Mouse (Mus musculus) kidney, adult 8-10 months (tissue): ENCODE measurements around the gene Cyp2e1.

Experiments
- DNase-seq, 2 experiments: peaks; one replicate each; pipeline ENCODE4 v3.0.0; 2022

Cyp2e1 gene

DNA sequence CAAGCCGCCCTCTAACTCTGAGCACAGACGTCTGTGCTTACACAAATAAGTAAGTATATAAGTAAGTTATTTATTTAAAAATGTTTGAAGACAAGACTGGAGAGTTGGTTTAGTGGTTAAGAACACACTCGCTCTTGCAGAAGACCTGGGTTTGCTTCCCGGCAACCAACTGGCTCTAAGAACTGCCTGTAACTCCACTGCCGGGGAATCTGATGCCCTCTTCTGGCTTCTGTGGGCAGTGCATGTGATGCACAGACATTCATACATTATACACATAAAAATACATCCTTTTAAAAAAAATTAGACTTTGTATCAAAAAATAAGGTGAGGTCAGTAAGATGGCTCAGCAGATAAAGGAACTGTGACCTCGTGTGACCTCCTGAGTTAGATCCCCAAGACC lies 47.0 kb downstream of the Cyp2e1 start:
- no peak for DNase-seq

DNA sequence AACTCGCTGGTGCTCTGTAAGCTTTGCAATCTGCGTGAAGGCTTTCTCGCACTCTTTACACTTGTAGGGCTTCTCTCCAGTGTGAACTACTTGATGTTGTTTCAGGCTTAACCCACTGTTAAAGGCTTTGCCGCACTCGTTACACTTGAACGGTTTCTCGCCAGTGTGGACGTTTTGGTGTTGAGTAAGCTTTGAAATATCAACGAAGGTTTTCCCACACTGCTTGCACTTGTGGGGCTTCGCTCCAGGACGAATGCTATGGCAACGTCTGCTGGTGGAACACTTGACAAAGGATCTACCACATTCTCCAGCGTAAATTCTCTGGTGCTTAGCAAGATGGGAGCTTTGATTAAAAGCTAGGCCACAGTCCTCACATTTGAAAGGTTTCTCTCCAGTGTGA lies 48.2 kb downstream of the Cyp2e1 start:
- no peak for DNase-seq

DNA sequence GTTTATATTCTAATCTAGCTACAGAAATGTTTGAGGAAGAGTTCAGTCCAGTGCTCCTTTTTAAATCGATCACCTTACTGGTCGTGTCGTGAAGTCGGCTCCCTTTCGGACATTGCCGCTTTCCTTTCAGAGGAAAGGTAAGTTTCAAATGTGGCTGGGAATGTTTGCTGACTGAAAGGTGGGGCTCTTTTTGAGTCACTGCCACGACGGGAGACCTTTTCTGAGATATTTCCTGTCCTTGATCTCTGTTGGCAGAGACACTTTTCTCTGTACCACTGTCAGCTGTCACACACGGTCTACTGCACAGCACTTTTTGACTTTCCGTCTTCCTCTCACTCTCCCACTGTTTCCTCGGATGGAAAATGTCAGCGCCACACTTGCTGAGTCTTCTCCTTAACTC lies 49.3 kb downstream of the Cyp2e1 start:
- DNase-seq = no peak

DNA sequence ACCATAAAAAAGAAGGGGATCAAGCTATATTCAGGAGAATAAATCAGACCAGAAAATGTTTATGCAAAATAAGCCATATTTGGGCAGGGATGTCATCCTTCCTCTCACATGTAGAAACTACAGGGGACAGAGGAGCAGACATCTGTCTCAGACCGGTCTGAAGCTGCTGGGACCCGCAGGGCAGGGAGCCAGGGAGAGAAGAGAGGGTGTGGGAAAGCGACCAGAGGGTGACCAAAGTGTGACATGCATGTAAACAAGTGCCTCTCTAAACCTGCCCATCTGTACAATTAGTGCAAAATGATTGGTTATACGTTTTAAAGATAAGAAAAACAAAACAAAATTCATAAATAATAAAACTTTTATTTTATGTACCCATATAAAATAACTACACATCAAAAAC lies 56.6 kb downstream of the Cyp2e1 start:
- DNase-seq = no peak

DNA sequence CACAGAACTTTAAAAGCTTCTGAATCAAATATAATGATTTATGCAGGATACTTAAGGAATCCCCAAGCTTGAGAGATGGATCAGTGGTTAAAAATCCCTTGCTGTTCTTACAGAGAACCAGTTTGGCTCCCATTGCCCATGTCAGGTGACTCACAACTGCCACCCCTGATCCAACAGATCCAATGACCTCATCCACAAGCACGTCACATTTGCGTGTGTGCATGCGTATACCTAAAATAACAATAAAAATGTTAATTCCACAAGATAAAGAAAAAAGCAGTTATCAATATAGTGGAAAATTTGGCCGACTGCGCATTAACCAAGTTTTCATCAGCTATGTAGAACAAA lies 57.7 kb downstream of the Cyp2e1 start:
- no peak for DNase-seq

DNA sequence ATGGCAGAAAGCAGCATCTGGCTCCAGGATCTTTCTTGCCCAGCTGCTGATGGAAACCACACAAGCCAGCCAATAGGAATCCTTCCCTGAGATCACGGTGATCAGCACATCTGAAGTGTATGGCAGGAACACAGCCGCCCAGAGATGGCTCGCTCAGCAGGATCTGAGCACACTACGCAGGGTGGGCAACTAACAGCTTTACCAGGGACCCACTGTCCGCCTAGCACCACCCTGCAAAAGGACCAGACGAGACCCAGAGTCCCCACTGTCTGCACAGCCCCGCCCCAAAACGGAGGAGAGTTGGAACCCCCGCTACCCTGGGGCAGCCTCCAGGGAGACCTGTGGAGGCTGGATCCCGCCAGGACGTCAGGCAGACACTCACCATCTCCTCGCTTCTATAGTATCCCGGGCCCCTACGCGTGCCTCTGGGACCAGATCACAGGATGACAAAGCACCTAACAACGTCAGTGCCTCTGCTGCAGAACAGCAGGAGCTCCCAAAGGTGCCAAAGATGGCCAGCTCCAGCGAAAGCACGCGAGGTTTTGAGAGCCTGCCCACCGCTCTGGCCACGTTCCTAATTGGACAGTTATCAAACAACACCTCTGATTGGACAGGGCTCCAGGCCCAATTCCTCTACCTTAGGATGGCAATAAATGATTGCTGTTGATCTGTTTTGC lies 58.3 kb downstream of the Cyp2e1 start, which contains the start of gene Zfp941:
TSS of gene Zfp941 (minus strand) at position 526 of the 677 bp plus-strand sequence.
- peak; percentile 65 to 72 for DNase-seq

DNA sequence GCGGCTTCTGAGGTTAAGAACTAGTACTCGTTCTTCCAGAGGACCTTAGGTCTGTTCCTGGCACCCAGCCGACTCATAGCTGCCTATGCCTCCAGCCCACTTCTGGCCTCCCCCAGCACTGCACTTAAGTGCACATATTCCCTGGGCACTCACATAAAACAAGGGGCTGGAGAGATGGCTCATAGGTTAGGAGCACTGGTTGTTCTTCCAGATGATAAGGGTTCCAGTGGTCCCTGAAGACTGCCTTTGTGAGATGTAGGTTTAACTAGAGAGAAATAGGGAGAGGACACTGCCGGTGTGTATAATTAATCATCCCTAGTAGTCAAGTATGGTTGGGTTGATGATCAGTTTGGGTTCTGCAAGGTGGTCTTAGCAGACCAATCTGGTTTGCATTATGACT lies 59.2 kb downstream of the Cyp2e1 start:
- DNase-seq = no peak
